In the genomic region with DNA sequence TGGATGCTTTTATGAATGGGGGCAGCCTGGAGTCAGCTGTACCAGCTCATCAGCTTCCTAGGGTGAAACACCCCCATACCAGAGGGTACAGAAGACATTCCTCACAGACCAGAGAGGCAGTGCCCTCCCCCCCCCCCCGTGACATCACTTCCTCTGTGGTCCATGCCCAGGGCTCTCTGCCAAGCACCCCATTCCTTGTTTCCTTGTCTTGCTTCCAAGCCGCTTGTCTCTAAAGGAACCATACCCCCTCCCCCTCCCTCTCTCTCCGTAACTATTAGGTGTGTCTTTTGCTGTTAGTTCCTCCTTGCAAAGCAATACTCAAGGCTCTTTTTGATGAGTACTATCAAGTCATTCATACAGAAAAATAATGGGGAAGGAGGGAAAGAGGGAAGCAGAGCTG, we compare ENCODE assay signal across 17 mouse cellular contexts. TPM values are rescaled to one million over a fixed set of nuclear protein-coding genes. Genes with fewer than 3 reads are reported as not detected.
"Had no signal": no experiment of that assay in that cellular context is flagged by ENCODE, and none has a peak within 500 bp of the region (broad histone marks: within the 10 kb centered on the region; RNA-seq: fewer than 3 reads in every experiment).

No protein-coding gene starts in this region.

- H3K4me3 ChIP-seq: layer of hippocampus, adult 2 months; liver, embryonic 13.5 days; lung, embryonic 15.5 days; megakaryocyte, embryonic 14.5 days; midbrain, embryonic 10.5 days; midbrain, embryonic 13.5 days; myocyte had no signal

- ATAC-seq: intestine, postnatal 0 days; midbrain, embryonic 13.5 days; midbrain, embryonic 16.5 days had no signal

- H3K4me2 ChIP-seq: liver, embryonic 13.5 days; lung, embryonic 15.5 days; midbrain, embryonic 13.5 days had no signal

- H3K27ac ChIP-seq: kidney, postnatal 0 days; layer of hippocampus, adult 2 months; liver, embryonic 13.5 days; lung, embryonic 15.5 days; midbrain, embryonic 10.5 days; midbrain, embryonic 13.5 days had no signal

- DNase-seq: kidney, adult 2 months; layer of hippocampus, adult 9-11 months; liver, embryonic 13.5 days; right cerebral cortex, adult 18-20 months; right cerebral cortex, postnatal 14 days; right cerebral cortex, postnatal 4 days; thymus, postnatal 25 days had no signal

- H3K36me3 ChIP-seq: liver, embryonic 13.5 days; lung, embryonic 15.5 days; midbrain, embryonic 10.5 days; midbrain, embryonic 13.5 days had no signal

- H3K9ac ChIP-seq: liver, embryonic 13.5 days; lung, embryonic 15.5 days; midbrain, embryonic 13.5 days had no signal

- H3K9me3 ChIP-seq: liver, embryonic 13.5 days; lung, embryonic 15.5 days; megakaryocyte, embryonic 14.5 days; midbrain, embryonic 10.5 days; midbrain, embryonic 13.5 days had no signal

RNA-seq across cellular contexts. Expression of a gene that starts 4.6 kb away (rescaled TPM):
- total RNA-seq: liver, adult 2 months had no signal
